Mouse (Mus musculus) limb, embryonic 14.5 days (tissue): ENCODE data around the gene Rgs2. TPM values are rescaled to one million over a fixed set of nuclear protein-coding genes. Genes with fewer than 3 reads are reported as not detected.

Experiments used
- ATAC-seq: fragments of 200-750 bp; cut with Nextera tagmentation; 2 replicates; pipeline ENCODE4 v1.8.0; 2017; ENCODE audit warnings: low read depth, moderate number of reproducible peaks, moderate TSS enrichment; ENCODE audit not compliant: low FRiP score
- DNase-seq: peaks from one replicate; pipeline ENCODE4 v3.0.0-alpha.2; 2015; ENCODE audit warnings: low spot score
- H3K27ac ChIP-seq: fragments of 300-500 bp; sonication (generic); replicated peaks from 2 replicates; pipeline ENCODE4 v1.5.1; 2014; ENCODE audit warnings: low read depth, mild to moderate bottlenecking, low read length, moderate library complexity, mixed read lengths
- H3K27me3 ChIP-seq: fragments of 300-500 bp; sonication (generic); 2 replicates; pipeline ENCODE4 v1.6.1; 2014; ENCODE audit warnings: low read length, mixed read lengths; ENCODE audit not compliant: control insufficient read depth, insufficient read depth
- H3K36me3 ChIP-seq: fragments of 300-500 bp; sonication (generic); 2 replicates; pipeline ENCODE4 v1.6.1; 2014; ENCODE audit warnings: mild to moderate bottlenecking, low read length, moderate library complexity, mixed read lengths; ENCODE audit not compliant: control insufficient read depth, insufficient read depth
- H3K4me1 ChIP-seq: fragments of 300-500 bp; sonication (generic); 2 replicates; pipeline ENCODE4 v1.6.1; 2014; ENCODE audit warnings: antibody characterized with exemption, low read length, mixed read lengths; ENCODE audit not compliant: control insufficient read depth, insufficient read depth
- H3K4me2 ChIP-seq: fragments of 300-500 bp; sonication (generic); replicated peaks from 2 replicates; pipeline ENCODE4 v1.6.1; 2014; ENCODE audit warnings: low read depth, mild to moderate bottlenecking, low read length, moderate library complexity; ENCODE audit not compliant: severe bottlenecking
- H3K4me3 ChIP-seq: fragments of 300-500 bp; sonication (generic); replicated peaks from 2 replicates; pipeline ENCODE4 v1.5.1; 2014; ENCODE audit warnings: low read length
- H3K9ac ChIP-seq: fragments of 300-500 bp; sonication (generic); 2 replicates; pipeline ENCODE4 v1.6.1; 2014; ENCODE audit warnings: mild to moderate bottlenecking, low read depth, low read length, moderate library complexity; ENCODE audit not compliant: severe bottlenecking
- H3K9me3 ChIP-seq: fragments of 300-500 bp; sonication (generic); 2 replicates; pipeline ENCODE4 v1.6.1; 2016; ENCODE audit warnings: low read length; ENCODE audit not compliant: control insufficient read depth
- POLR2A ChIP-seq: fragments of 200-500 bp; IDR thresholded peaks from 2 replicates; pipeline ENCODE4 v1.8.0; 2012; ENCODE audit warnings: inconsistent platforms, mild to moderate bottlenecking, moderate library complexity, borderline replicate concordance; ENCODE audit not compliant: insufficient read depth, insufficient read length; ENCODE audit errors: extremely low read depth
- WGBS: fragments of 180-500 bp; shearing (Covaris S2); extraction: QIAGEN DNeasy Blood & Tissue Kit; methylation state at CpG from one replicate; pipeline ENCODE4 v1.1.7; 2014; 5-methylcytosine and 5-hydroxymethylcytosine counted together
- polyA plus RNA-seq, 2 experiments: library from polyadenylated mRNA; depleted of rRNA in 1 of 2; stranded (reverse) in 1 of 2; unstranded in 1 of 2; fragments of >200 nt; fragmentation: Nextera tagmentation in 1 of 2; extraction: Ambion mirVana in 1 of 2; gene quantifications; 2 replicates each; pipeline versions ENCODE4 v1.2.1 to v1.2.3; 2012 to 2014

Rgs2 gene
- polyA plus RNA-seq, 2 experiments = 24.3 to 48.2 TPM

GRCm38 (mm10) chr1:143999371-143999920 is 4.5 kb downstream of the Rgs2 start:
- no peak for TF ChIP-seq POLR2A
- H3K4me2 ChIP-seq = no peak overlapping the region
- H3K4me1 ChIP-seq = 0 out of 2 replicates have a peak, but pooled peaks cover 4% of the 10 kb centered on the region
- no peak for ATAC-seq
- DNase-seq = no peak
- no peak overlapping the region for H3K9ac ChIP-seq
- no peak overlapping the region for H3K27ac ChIP-seq
- no peaks in the 10 kb centered on the region for H3K27me3 ChIP-seq
- no peaks in the 10 kb centered on the region for H3K36me3 ChIP-seq
- no peaks in the 10 kb centered on the region for H3K9me3 ChIP-seq
- WGBS = 71% methylated on average over 7 of the region's 7 CpGs
- H3K4me3 ChIP-seq = no peak overlapping the region

- H3K27me3 ChIP-seq = no peaks in the 10 kb centered on the region
- H3K9me3 ChIP-seq = no peaks in the 10 kb centered on the region
- H3K4me2 ChIP-seq = no peak overlapping the region
- H3K4me1 ChIP-seq = no peaks in the 10 kb centered on the region
- DNase-seq (no peak), ATAC-seq (no peak)
- H3K9ac ChIP-seq = no peak overlapping the region
- WGBS = 74% methylated on average over 1 of the region's 1 CpGs
- H3K4me3 ChIP-seq = no peak overlapping the region
- TF ChIP-seq POLR2A = no peak
- no peak overlapping the region for H3K27ac ChIP-seq
- H3K36me3 ChIP-seq = no peaks in the 10 kb centered on the region
These were observed 10.9 kb downstream of the Rgs2 start for GRCm38 (mm10) chr1:143993026-143993425.

DNA sequence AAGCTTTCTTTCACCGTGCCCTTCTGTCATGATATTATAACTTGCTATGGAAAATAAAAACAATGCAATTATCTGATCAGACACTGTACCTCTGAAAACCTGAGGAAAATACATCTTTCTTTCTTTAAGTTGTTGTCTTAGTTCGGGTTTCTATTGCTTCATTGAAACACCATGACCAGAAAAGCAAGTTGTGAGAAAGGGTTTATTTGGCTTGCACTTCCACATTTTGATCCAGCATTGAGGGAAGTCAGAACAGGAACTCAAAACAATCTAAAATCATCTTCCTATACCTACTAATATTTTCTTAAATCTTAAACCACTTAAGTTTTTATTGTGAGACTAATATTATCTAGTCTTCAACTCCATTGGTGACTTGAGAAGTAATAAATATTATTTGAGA is 11.4 kb downstream of the Rgs2 start:
- no peak for TF ChIP-seq POLR2A
- DNase-seq = no peak
- H3K4me1 ChIP-seq = no peaks in the 10 kb centered on the region
- H3K27ac ChIP-seq = no peak overlapping the region
- no peaks in the 10 kb centered on the region for H3K9me3 ChIP-seq
- no peaks in the 10 kb centered on the region for H3K36me3 ChIP-seq
- H3K4me3 ChIP-seq = no peak overlapping the region
- H3K9ac ChIP-seq = no peak overlapping the region
- no peak for ATAC-seq
- no peaks in the 10 kb centered on the region for H3K27me3 ChIP-seq
- 84% methylated on average over 2 of the region's 2 CpGs for WGBS
- H3K4me2 ChIP-seq = no peak overlapping the region

- no peak overlapping the region for H3K4me3 ChIP-seq
- no peaks in the 10 kb centered on the region for H3K9me3 ChIP-seq
- H3K27me3 ChIP-seq = no peaks in the 10 kb centered on the region
- H3K4me2 ChIP-seq = no peak overlapping the region
- H3K36me3 ChIP-seq = no peaks in the 10 kb centered on the region
- WGBS = 42% methylated on average over 5 of the region's 5 CpGs
- DNase-seq = no peak
- H3K4me1 ChIP-seq = no peaks in the 10 kb centered on the region
- no peak for TF ChIP-seq POLR2A
- no peak overlapping the region for H3K27ac ChIP-seq
- no peak overlapping the region for H3K9ac ChIP-seq
- ATAC-seq = no peak
These were observed 13.7 kb downstream of the Rgs2 start for GRCm38 (mm10) chr1:143990263-143990662.

GRCm38 (mm10) chr1:143989773-143990172 is 14.2 kb downstream of the Rgs2 start:
- no peaks in the 10 kb centered on the region for H3K36me3 ChIP-seq
- no peak for DNase-seq
- WGBS = 60% methylated on average over 5 of the region's 5 CpGs
- H3K9ac ChIP-seq = no peak overlapping the region
- no peak overlapping the region for H3K4me3 ChIP-seq
- no peak for ATAC-seq
- no peaks in the 10 kb centered on the region for H3K9me3 ChIP-seq
- no peaks in the 10 kb centered on the region for H3K27me3 ChIP-seq
- no peak for TF ChIP-seq POLR2A
- H3K4me2 ChIP-seq = no peak overlapping the region
- no peak overlapping the region for H3K27ac ChIP-seq
- H3K4me1 ChIP-seq = no peaks in the 10 kb centered on the region

- H3K4me2 ChIP-seq = no peak overlapping the region
- no peak for DNase-seq
- H3K36me3 ChIP-seq = no peaks in the 10 kb centered on the region
- H3K9me3 ChIP-seq = no peaks in the 10 kb centered on the region
- no peak overlapping the region for H3K9ac ChIP-seq
- no peaks in the 10 kb centered on the region for H3K4me1 ChIP-seq
- no peak overlapping the region for H3K4me3 ChIP-seq
- no peak for ATAC-seq
- no peak overlapping the region for H3K27ac ChIP-seq
- TF ChIP-seq POLR2A = no peak
- no peaks in the 10 kb centered on the region for H3K27me3 ChIP-seq
- WGBS = 58% methylated on average over 6 of the region's 6 CpGs
These were observed 15.2 kb downstream of the Rgs2 start for GRCm38 (mm10) chr1:143988756-143989155.
